Mouse (Mus musculus): ENCODE data around the gene Cep104.

Cep104 gene

DNA sequence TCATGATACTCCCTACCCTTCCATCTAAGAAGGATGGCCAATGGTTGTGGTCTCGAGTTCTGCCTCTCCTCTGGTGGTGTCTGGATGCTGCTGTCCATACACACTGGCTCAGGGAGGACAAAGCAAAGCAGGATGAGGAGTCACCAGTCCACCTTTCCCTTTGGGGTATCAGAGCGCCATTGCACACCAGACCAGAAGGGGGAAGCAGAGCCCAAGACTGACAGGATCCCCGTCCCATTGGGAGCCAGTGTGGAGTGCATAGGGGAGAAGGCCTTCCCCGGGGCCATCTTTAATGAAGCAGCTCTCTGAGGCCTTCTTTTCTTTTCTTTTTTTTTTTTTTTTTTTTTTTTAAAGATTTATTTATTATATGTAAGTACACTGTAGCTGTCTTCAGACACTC is 78.1 kb downstream of the Cep104 start:
- DNase-seq, result no peak

GRCm38 (mm10) chr4:154055482-154055881 is 80.5 kb downstream of the Cep104 start:
- DNase-seq, result no peak

DNA sequence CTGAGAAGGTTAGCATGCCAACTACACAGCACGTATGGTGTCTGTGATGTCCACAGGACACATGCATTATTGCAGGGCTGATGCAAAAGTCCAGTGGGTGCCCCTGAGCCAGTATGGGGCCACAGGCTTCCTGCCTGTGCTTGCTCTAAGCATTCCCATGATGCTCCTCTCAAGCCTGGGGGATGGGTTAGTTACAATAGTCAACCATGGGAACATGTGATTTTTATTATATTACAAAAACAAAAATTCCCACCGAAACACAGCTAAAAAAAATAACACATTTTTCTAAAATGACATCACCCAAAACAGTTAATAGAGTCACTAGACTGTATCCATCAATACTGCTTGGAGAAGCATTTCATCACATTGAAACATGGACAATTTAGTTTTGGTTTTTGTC is 81.1 kb downstream of the Cep104 start:
- no peak for DNase-seq

DNA sequence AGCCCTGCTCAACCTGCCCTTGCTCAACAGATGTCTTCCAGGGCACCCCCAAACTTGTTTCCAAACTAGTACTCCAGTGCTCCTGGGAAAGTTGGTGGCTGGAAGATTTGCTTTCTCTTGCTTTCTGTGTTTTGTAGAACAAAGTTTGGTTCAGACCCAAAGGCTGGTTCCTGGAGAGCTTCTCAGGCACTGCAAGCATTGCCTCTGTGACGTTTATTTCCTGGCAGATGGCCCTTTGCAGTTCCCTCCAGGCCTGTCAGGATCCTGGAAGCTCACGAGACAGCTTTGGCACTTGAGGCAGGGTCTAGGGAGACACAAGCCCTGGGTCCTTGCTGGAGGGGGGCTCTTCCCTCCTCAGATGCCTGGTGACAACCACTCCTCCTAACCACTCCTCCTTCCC is 81.7 kb downstream of the Cep104 start:
- DNase-seq, result peak in 1 of 2 experiments; percentile 38

- DNase-seq, result no peak
These were observed 82.7 kb downstream of the Cep104 start for GRCm38 (mm10) chr4:154057696-154058095.

Data from cerebellum, postnatal 10 days (tissue).